Mouse (Mus musculus): ENCODE measurements around the gene Fmnl3.

GRCm38 (mm10) chr15:99352306-99352705 lies 18.0 kb downstream of the Fmnl3 start:
- TF ChIP-seq POLR2A (IDR thresholded peaks at IDR 0.05; ENCODE audit: insufficient read depth, low read depth, low read length) (no peak), CTCF (IDR thresholded peaks at IDR 0.05) (no peak)

Measured in heart, adult 2 months (tissue).